Mouse (Mus musculus) retina, embryonic 14.5 days (tissue): ENCODE measurements around the gene Sh3pxd2a.

Source experiments
- DNase-seq: peaks from one replicate; pipeline ENCODE4 v3.0.0-alpha.2; 2015; ENCODE audit warnings: low spot score

Gene Sh3pxd2a

GRCm38 (mm10) chr19:47439726-47440434, 24.3 kb downstream of the Sh3pxd2a start:
- DNase-seq, result no peak

GRCm38 (mm10) chr19:47438445-47438844, 25.8 kb downstream of the Sh3pxd2a start:
- no peak for DNase-seq

- DNase-seq, result no peak
These were observed 27.2 kb downstream of the Sh3pxd2a start for GRCm38 (mm10) chr19:47437040-47437439.

- no peak for DNase-seq
These were observed 28.0 kb downstream of the Sh3pxd2a start for GRCm38 (mm10) chr19:47436236-47436635.

GRCm38 (mm10) chr19:47434655-47435054, 29.5 kb downstream of the Sh3pxd2a start:
- no peak for DNase-seq

GRCm38 (mm10) chr19:47432339-47432738, 31.9 kb downstream of the Sh3pxd2a start:
- DNase-seq, result no peak

- DNase-seq, result no peak
These were observed 32.8 kb downstream of the Sh3pxd2a start for GRCm38 (mm10) chr19:47431189-47431931.

GRCm38 (mm10) chr19:47430160-47430559, 34.0 kb downstream of the Sh3pxd2a start:
- DNase-seq, result no peak

- no peak for DNase-seq
These were observed 35.0 kb downstream of the Sh3pxd2a start for GRCm38 (mm10) chr19:47429245-47429644.

- no peak for DNase-seq
These were observed 35.4 kb downstream of the Sh3pxd2a start for GRCm38 (mm10) chr19:47428794-47429193.

- no peak for DNase-seq
These were observed 36.1 kb downstream of the Sh3pxd2a start for GRCm38 (mm10) chr19:47427841-47428789.

GRCm38 (mm10) chr19:47423632-47424031, 40.6 kb downstream of the Sh3pxd2a start:
- no peak for DNase-seq

GRCm38 (mm10) chr19:47421128-47421898, 42.9 kb downstream of the Sh3pxd2a start:
- no peak for DNase-seq

- DNase-seq, result no peak
These were observed 43.7 kb downstream of the Sh3pxd2a start for GRCm38 (mm10) chr19:47420539-47420938.

GRCm38 (mm10) chr19:47419208-47419607, 45.0 kb downstream of the Sh3pxd2a start:
- DNase-seq, result no peak

- DNase-seq, result no peak
These were observed 48.0 kb downstream of the Sh3pxd2a start for GRCm38 (mm10) chr19:47416161-47416560.

GRCm38 (mm10) chr19:47414142-47414905, 49.9 kb downstream of the Sh3pxd2a start:
- DNase-seq, result no peak

GRCm38 (mm10) chr19:47413458-47414005, 50.7 kb downstream of the Sh3pxd2a start:
- no peak for DNase-seq

GRCm38 (mm10) chr19:47412566-47413248, 51.5 kb downstream of the Sh3pxd2a start:
- DNase-seq, result no peak

- DNase-seq, result no peak
These were observed 53.9 kb downstream of the Sh3pxd2a start for GRCm38 (mm10) chr19:47410301-47410700.
